Mouse (Mus musculus) inflammation-experienced regulatory T-cells (primary cell): ENCODE results near the gene Tns1. TPM values are rescaled to one million over a fixed set of nuclear protein-coding genes. Genes with fewer than 3 reads are reported as not detected.

ENCODE experiments used
- polyA plus RNA-seq, 2 experiments: library from polyadenylated mRNA; unstranded; fragments of 100-300 nt; shearing (Covaris generic); gene quantifications; one replicate each; pipeline ENCODE4 v1.2.1; 2017

Tns1 gene
- 10 to 100 TPM in 1 of 2 experiments, 1 to 10 TPM in 1; 6.1 to 45.1 TPM for polyA plus RNA-seq

GRCm38 (mm10) chr1:74124021-74124981 is at the start of gene Tns1:
TSS of gene Tns1 (minus strand) at chr1:74124449.

GRCm38 (mm10) chr1:74153461-74154184 is 29.4 kb upstream of the Tns1 start, which contains the start of gene Cxcr2:
TSS of gene Cxcr2 (plus strand) at chr1:74153989.

GRCm38 (mm10) chr1:74124991-74125552 is 823 bp upstream of the Tns1 start, which contains the start of gene Rufy4:
TSS of gene Rufy4 (plus strand) at chr1:74125541.

Other genes with a start within 250 kb of the Tns1 start
- gene Rufy4, start 1.1 kb upstream of the Tns1 start, polyA plus RNA-seq, result under 1 TPM; 0.11 to 0.72 TPM
- under 1 TPM; 0.05 to 0.83 TPM for gene Cxcr2, start 29.5 kb upstream of the Tns1 start, polyA plus RNA-seq
- gene Cxcr1, start 70.2 kb upstream of the Tns1 start, polyA plus RNA-seq, result under 1 TPM in 1 of 2 experiments, not detected in 1; 0.22 TPM
- 1,000 to 10,000 TPM in 1 of 2 experiments, 100 to 1,000 TPM in 1; 961 to 1,093 TPM for gene Arpc2, start 111.6 kb upstream of the Tns1 start, polyA plus RNA-seq
- 1 to 10 TPM in 1 of 2 experiments, not detected in 1; 3.0 TPM for gene Gpbar1, start 154.1 kb upstream of the Tns1 start, polyA plus RNA-seq
- 100 to 1,000 TPM; 210 to 261 TPM for gene Aamp, start 160.3 kb upstream of the Tns1 start, polyA plus RNA-seq
- 10 to 100 TPM; 76.6 to 76.9 TPM for gene Pnkd, start 160.5 kb upstream of the Tns1 start, polyA plus RNA-seq
- gene Tmbim1, start 181.2 kb upstream of the Tns1 start, polyA plus RNA-seq, result 10 to 100 TPM; 23.9 to 31.8 TPM
- not detected for gene Catip, start 237.7 kb upstream of the Tns1 start, polyA plus RNA-seq